Mouse (Mus musculus) adrenal gland, adult 18-20 months (tissue): ENCODE results near the gene Vamp1. TPM values are rescaled to one million over a fixed set of nuclear protein-coding genes. Genes with fewer than 3 reads are reported as not detected.

Experiments used
- DNase-seq, 2 experiments: peaks; one replicate each; pipeline ENCODE4 v3.0.0; 2021 to 2022; ENCODE audit warnings: low spot score in 2 of 2
- total RNA-seq, 2 experiments: library from RNA; stranded (reverse); gene quantifications; 1 replicate in 1 of 2; 2 replicates in 1 of 2; pipeline ENCODE4 v1.2.3; 2021

Vamp1 gene
- total RNA-seq, 2 experiments from 2014 or later = 33.5 to 39.1 TPM

DNA sequence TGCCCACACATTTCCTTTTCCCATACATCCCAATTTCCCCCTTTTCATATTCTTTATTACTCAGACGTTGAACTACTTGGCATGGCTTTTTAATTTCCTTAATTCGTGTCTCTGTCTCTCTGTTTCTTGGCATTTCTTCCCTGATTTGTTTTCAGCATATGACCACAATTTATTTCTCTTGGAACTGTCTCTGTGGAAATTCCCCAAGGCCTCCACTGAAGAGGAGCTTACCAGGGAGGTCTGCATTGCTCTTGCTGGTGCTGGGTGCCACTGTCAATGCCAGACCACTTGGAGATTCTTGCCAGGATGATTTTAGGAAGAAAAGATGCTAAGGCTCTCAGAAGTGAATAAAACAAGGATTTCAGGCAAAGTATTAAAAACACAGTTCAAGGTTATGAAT lies 2.7 kb upstream of the Vamp1 start:
- DNase-seq = no peak

DNA sequence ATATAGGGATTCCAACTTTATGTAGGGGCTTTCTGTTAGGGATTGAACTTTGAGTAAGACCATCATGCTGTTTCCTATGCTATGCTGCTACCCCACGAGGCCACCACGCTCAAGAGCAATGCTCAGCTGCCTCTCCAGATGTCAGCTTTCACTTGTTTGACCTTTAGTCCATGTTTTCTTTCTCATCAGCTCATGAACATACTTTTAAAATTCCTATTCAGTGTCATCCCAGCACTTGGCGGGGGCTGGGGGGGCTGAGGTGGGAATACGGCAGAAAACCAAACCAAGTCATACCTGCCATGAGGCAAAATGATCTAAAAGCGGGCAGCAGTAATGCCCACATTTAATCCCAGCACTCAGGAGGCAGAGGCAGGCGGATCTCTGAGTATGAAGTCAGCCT lies 2.2 kb upstream of the Vamp1 start:
- DNase-seq = no peak

DNA sequence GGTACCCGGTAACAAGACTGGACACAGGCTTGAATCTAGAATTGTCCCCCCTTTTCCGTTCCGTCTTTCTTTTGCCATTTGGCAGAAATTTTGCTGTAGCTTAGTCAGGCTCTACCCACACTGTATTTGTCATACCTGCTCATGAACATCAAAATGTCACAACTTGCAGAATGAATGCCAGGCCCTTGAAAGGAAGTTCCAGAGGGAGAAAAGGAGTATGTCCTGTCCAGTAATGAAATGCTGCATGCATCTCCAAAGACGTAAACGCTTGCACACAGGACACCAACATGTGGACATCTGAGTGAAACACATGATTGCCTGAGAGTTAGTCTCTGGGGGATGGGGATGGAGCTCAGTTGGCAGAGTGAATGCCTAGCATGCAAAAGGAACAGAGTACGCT lies 1.6 kb upstream of the Vamp1 start:
- DNase-seq = no peak

DNA sequence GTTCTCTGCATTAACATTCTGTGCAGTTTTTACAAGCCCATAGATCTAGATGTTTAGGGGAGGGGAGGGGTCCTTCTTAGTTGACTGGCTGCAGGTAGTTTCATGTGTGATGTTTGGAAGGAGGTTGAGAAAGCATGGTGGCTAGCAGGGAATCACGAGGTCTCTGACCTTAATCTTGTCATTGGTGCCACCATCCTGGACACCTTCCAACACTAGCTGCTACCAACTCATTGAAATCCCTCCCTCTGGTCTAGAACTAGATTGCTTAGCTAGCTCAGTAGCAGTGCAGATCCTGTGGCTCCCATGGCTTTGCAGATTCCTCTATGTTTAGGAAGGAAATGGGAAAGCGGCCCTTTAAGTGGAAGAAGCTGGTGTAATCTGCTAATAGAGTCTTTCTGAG lies 1.5 kb downstream of the Vamp1 start:
- no peak for DNase-seq

DNA sequence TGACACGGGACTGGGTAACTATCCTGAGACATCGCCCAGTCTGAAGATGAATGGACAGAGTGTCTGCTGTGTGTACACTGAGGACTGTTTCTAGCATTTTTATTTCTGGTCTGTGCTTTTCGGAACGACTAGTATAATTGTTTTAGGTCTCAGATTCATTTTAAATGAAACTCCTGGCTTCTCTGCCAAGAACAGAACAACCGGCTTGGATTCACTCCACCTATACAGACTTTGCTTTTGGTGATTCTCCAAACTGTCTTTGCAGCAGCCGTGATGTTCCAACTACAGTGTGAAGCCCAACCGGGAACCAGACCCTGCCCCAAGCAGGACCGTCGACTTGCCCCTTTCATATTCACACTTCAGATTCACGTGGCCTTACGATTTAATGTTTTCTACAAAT lies 2.5 kb downstream of the Vamp1 start:
- DNase-seq = no peak

DNA sequence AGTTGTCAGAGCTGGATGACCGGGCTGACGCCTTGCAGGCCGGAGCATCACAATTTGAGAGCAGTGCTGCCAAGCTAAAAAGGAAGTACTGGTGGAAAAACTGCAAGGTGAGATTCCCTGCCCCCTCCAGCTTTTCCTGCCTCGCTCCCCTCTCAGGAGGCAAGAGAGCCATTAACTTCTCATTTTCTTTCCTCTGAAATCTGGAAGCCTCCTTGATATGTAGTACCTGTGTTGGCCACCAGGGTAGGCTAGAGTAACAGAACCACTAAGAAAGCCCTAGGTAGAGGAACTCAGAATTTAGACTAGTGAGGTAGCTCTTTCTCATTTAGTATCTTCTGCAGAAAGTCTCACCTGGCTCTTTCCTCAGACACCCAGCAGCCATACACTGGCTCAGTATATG lies 3.6 kb downstream of the Vamp1 start:
- no peak for DNase-seq

DNA sequence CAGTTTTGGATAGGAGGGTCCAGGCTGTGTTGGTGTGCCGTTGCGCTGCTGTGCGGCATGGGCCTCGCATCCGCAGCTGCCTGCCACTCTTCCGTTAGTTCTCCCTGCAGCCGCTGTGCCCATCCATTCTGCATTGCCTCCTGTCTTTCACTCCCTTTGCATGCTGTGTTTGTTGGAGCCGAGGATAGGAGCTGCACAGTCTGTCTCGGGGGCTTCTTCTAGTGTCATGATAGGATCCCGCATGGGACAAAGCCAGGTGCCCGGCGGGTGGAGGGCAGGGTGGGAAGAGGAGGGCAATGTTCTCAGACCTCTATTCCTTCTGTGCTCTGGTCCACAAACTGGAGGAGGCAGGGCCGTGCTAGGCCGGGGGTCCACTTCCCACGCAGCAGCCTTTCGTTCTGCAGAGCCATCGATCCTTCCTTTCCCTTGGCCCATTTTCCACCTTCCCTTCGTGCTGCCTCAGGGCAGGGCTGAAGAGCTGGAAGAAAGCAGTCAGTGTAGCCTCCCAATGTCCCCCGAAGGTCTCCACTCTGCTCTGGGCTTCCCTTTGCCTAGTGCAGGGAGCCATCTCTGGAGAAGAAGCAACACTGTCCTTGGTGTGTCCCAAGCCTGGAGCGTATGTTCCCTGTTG lies 5.9 kb downstream of the Vamp1 start:
- DNase-seq = no peak

DNA sequence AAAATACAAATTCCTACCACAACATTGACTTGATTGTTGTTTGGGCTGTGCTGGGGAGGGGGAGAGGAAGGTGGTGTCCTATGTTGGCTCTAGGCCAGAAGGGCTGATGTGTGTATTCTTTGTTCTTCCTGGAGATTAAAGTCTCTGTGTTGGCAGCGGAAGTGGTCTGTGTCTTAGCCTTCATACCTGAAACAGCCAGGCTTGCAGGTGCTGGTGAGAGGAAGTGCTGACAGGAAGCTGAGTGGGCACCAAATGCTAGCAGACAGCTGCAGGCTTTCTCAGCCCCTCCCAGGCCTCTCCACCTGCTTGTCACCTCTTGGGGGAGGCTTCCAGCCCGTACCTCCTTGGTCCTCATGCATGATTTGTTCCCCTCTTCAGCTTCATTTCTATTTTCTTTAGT lies 6.8 kb downstream of the Vamp1 start:
- no peak for DNase-seq

DNA sequence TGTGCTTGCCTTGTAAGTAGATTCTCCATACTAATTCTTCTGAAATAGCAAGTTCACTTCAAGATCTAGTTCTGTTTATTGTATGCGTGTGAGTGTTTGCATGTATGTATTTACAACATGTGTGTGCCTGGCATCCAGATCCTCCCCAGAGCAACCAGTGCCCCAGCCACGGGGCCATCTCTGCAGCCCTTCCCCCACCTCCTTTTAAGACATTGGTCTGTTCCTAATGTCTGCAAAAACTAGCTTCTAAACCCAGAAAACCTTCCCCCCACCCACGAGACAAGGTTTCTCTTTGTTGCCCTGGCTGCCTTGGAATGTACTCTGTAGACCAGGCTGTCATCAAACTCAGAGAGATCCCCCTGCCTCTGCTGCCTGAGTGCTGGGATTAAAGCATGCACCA lies 7.2 kb downstream of the Vamp1 start:
- DNase-seq = no peak

DNA sequence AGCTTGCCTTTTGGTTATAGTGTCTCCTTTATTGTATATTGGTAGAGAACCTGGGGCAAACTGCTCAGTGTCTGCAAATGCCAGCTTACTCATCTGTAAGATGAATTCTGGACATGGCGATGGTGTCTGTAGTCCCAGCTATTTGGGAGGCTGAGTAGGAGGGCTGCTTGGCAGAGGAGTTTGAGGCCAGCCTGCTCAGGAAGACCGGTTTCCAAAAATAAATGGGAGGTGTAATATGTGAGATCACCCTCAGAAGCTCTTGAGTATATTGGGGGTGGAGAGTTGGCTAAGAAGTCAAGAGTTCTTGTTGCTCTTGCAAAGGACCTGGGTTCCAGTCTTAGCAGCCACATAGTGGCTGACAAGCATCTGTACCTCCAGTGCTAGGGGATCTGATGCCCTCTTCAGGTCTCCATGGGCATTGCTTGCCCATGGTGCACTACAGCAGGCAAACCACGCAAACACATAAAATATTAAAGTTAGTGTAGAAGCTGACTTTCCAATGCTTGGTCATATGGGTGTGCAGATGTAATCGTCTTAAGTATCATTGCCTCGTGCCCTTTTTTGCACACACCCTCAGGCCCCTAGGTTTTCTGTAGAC lies 10.3 kb downstream of the Vamp1 start:
- no peak for DNase-seq

DNA sequence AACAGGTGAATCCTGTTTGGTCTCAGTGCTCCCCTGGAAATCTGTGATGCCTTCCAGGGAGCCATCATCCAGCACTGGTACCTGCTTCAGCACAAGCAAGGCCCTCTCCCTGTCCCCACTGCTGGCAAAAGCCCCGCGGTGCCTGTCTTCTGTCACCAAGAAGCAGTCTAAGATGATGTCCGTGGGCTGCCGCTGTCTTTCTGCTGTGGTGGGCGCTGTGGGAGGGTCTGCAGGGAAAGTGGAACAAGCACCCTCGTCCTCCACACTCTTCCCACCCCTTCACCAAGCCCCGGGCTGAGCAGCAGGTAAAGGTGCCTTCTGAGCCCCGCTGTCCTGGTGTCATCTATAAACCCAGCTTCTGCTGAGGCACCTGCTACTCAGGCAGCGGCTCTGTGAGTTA lies 15.2 kb downstream of the Vamp1 start:
- no peak for DNase-seq

DNA sequence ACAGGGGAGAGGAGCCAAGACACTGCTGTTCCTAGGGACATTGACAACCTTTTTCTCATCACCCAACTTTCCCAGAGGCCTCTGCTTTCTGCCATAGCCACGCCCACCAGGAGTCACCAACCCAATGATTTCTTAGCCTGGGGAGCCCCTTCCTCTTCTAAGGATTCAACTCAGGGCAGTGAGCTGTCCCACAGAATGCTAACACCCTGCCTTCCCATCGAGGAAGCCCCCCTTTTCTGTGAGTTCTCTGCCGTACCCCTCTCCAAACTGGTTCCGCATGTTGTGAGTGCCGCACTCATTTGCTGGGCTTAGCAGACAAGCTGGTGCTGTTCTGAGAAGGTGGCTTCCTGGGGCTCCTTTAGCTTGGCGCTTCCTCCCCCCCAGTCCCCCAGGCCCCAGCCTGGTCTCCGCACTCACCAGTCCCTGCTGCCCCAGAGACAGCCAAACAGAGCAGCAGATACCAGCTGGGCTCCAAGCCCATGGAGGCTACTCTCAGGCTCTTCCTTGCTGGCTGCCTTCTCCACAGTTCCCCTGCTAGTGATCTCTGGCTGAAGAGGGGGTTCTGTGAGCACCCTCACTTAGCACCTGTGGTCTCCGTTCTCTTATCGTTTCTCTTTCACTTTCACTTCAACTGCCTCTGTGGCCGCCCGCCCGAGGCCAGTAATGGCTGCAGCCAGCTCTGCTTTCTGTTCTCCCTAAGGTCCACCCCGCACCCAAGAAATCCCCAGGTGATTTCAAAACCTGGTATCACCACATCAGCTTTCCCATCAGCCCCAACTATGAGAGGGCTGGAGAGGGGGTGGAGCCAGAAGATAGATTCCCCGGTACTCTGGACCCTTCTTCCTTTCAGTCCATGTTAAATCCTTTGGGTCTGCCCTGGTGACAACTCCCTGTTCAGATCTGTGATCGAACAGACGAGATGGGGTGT lies 16.0 kb downstream of the Vamp1 start, which contains the start of gene Tapbpl:
TSS of gene Tapbpl (minus strand) at position 744 of the 928 bp plus-strand sequence.
- peak; percentile 55 to 65 for DNase-seq

DNA sequence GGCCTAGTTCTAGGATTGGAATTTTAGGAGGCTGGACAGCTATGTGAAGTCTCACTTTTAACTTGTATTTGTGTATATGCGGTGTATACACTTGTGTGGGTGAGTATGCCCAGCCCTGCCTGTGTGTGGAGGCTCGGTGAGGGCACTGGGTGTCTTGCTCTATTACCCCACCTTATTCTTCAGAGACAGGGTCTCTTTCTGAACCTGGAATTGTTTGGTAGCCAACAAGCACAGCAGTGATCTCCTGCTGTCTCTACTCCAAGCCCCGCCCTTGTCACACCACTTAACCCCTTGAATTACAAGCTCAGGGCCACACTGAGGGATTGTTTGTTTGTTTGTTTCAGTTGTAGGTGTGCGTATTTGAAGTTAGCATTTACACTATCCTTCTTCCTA lies 16.7 kb downstream of the Vamp1 start:
- DNase-seq = no peak

DNA sequence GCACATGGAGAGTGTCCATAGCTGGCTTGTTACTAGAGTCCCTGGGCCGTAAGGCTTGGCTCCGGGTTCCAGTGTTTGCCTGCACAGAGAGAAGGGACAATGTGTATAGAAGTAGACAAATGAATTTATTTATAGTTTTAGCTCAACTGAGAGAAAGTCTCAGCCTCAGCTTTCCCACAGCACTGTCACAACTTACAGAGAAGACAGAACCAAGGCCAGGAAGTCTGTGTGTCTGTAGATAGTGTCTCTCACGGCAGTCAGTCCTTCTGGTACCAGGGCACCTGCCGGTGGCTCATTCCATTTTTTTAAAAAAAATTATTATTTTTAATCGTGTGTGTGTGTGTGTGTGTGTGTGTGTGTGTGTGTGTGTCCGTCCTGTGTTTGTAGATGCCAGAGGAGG lies 17.2 kb downstream of the Vamp1 start:
- no peak for DNase-seq

DNA sequence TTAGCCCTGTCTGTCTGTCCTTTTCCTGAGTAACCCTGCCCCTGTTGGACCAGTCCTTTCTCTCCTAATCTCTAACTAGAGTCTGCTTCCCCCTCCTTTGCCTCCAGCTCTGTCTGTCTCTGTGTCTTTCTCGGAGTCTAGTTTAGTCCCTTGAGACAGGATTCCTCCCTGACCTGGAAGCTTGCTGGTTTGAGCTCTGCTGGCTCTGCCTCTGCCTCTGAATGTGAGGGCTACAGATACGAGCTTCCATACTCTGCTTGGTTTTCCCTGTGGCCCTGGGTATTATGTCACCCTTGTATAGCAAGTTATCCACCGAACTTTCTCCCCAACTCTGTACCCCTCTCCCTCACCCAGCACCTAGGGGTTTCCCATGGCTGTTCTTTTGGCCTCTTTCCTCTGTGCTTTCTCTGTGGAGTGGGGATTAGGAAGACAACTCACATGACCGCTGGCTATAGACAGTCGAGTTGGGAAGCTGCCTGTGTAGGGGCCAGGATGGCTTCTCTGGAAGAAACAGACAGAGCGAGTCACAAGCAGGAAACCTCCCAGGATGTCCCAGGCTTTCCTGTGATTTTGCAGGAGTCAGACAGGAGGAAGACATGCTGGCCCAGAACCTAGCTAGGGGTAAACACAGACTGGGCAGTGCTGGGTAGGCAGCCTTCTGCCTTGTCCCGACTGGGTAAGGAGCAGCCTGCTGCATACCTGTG lies 18.6 kb downstream of the Vamp1 start:
- no peak for DNase-seq

DNA sequence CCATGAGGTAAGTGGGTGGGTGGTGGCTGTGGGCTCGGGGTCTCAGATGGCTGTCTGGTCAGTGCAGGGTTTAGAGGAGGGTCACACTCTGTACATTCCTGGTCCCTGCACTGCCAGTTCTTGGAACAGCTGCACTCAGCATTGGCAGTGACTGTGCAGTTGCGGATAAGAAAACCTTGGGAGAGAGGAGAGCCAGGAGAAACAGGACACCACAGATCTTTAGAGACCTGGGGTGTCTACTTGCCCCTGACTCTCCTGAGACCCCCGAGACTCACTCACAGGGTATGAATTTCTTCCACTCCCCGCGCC lies 19.1 kb downstream of the Vamp1 start:
- no peak for DNase-seq

DNA sequence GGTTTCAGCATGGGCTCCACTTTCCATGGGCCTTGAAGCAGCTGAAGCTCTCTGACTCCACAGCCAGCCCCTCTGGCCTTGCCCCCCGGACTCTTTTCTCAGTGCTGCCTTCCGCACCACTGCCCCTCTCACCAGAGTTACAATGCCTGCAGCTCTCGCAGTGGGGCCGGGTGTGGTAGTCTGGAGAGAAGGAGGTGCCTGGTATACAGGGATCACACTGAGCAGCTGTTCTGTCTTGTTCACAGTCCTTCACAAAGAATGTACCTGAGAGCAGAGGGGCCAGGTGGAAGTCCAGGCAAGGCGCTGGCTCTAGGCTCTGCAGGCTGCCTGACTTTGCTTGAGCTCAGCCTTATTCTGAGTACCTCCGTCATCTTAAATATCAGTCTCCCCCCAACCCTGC lies 21.0 kb downstream of the Vamp1 start:
- no peak for DNase-seq

DNA sequence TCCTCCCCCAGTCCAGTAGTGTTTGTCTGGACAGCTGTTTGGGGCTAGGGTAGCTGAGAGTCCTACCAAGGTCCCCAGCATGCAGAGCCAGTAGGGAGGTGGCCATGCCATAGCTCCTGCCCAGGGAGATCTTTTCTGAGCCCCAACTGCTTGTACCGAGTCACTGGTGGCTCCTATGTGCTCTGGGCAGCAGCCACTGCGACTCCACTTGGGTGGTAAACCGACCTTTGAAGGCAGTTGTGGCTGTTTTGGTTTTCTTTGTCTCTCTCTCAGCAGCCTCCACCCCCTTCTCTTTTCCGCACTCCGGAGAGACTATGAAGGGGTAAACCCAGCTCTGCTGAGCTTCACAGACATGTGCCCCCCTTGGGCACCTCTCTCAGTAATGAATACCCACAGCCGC lies 21.4 kb downstream of the Vamp1 start, which contains the start of gene Cd27:
TSS of gene Cd27 (minus strand) at position 229 of the 400 bp plus-strand sequence.
- no peak for DNase-seq

DNA sequence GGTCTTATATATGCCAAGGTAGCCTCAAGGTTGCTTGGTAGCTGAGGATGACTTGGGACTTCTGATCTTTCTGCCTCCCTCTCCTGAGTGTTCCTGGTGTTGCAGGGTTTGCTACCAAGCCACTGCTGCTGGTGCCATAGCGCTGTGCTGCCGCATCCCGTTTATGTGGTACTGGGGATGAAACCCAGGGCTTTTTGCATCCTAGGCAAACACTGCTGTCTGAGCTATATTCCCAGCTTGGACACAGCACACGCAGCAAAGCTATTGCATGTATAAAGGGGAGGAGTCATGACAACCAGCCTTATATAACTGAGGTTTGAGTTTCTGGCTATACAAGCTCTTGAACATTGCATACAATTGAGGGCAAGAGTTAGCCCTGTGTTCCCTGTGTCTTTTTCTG lies 22.1 kb downstream of the Vamp1 start:
- no peak for DNase-seq

DNA sequence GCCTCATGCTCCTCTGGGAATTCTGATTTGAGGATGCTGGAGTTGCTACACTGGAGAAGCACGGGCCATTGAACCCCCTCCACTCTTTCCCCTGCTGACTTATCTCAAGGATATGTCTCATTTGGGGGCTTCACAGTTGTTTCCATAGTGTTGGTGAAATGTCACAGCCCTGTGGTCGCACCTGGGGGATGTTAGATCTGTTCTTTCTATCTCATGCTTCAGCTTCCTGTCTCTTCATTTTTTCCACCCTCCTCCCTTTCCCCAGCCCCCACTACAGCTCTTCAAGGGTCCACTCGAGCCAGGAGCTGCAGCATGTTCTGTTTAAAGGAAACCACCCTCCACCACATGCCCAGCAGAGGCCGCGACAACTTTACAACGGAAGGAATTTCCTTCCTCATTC lies 23.0 kb downstream of the Vamp1 start:
- no peak for DNase-seq

DNA sequence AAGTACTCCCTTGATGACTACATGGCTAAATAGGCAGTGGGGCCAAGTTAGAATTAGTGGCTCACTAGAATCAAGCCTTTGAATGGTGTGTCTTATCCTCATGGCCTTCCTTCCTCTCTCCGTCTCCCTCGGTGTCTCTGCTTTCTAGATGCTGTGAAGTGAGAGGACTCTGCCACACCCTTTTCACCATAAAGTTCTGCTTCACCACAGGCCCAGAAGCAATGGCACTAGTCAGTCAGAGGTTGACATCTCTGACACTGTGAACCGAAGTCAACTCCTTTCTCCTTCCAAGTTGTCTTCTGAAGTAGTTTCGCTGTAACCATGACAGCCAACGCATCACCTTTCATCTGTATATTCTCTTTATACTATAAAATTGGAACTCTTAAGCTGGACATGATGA lies 24.2 kb downstream of the Vamp1 start:
- DNase-seq = no peak

DNA sequence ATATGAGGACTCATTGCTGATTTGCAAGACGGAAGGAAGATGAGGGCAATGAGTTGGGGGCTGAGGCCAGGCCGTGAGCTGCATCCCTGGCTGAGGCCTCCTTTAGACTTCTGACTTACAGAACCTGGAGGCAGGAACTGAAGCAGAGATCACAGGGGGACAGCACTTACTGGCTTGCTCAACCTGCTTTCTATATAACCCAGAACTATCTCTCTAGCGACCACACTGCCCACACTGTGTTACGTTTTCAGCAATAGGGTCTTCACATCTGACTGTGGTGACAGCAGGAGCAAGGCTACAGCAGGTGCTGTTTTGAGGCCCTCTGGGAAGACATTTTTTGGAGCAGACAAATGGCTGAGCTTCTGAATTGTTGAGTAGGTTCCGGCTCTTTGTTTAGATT lies 25.3 kb downstream of the Vamp1 start:
- no peak for DNase-seq
